Mouse (Mus musculus): Measurements from ENCODE around the gene Tcerg1l. TPM values are rescaled to one million over a fixed set of nuclear protein-coding genes. Genes with fewer than 3 reads are reported as not detected.

The Tcerg1l gene
- total and polyA plus RNA-seq, 3 experiments: not detected

DNA sequence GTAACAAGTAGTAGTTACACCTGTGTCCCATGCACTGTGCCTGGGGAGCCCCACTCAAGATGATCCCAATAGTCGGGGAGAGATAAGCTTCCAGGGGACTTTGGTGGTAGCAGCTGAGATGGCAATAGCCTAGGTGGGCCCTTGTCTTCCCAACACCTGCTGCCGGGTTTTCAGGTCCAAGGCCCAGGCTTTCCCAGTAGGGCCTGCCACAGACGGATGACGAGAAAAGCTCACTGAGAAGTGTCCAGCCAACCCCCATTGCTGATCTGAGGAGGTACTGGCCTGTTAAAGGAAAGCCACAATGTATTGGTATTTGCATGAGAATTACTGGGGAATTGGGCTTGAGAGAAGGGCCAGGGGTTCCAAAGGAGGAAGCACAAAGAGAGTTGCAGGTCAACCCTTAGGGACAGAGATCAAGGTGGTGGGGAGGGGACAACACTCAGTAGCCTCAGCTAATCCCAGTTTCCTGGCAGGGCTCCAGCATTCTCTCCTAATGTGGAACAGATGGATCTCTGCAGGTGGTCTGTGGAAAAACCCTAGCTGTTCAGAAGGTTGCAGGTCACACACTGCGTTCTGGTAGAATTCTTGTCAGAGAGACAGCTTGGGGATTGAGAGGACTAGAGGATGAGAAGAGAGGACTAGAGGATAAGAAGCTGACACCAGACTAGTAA is 129.4 kb downstream of the Tcerg1l start (continued):
- TF ChIP-seq HCFC1 (IDR thresholded peaks at IDR 0.05; ENCODE audit: low read depth, low read length): no peak

- Histone ChIP-seq H3K36me3 (ENCODE audit: control insufficient read depth in 1 of 2, insufficient read depth in 2 of 2, low read length in 2 of 2) (no peaks in the 10 kb centered on the region), H3K9me3 (replicated peaks; ENCODE audit: insufficient read depth, low read length) (no peaks in the 10 kb centered on the region), H3K27ac (ENCODE audit: control insufficient read depth, low read depth, low read length) (no peak overlapping the region), H3K79me2 (ENCODE audit: control insufficient read depth, insufficient read depth, low read length, poor library complexity) (no peaks in the 10 kb centered on the region), H3K27me3 (ENCODE audit: control insufficient read depth in 1 of 2, insufficient read depth in 2 of 2, low read length in 2 of 2) (no peaks in the 10 kb centered on the region; a peak in 1 of 4 replicates), H3K4me1 (ENCODE audit: control insufficient read depth in 1 of 2, insufficient read depth in 2 of 2, low read length in 2 of 2) (no peaks in the 10 kb centered on the region), H3K4me3 (ENCODE audit: control insufficient read depth in 1 of 2, insufficient read depth in 1 of 2, low read depth in 2 of 2, low read length in 2 of 2) (no peak overlapping the region), H3K9ac (ENCODE audit: control insufficient read depth, low read depth, low read length, poor library complexity, severe bottlenecking) (no peak overlapping the region)
- TF ChIP-seq BHLHE40 (IDR thresholded peaks at IDR 0.05; ENCODE audit: borderline replicate concordance, low read depth, low read length) (no peak), CTCF (IDR thresholded peaks at IDR 0.05 in 2 of 3, conservative IDR thresholded peaks at IDR 0.05 in 1 of 3; ENCODE audit: control insufficient read depth in 1 of 3, insufficient read depth in 1 of 3, low read depth in 2 of 3, low read length in 3 of 3, poor library complexity in 1 of 3, severe bottlenecking in 1 of 3) (no peak), HCFC1 (IDR thresholded peaks at IDR 0.05; ENCODE audit: low read depth, low read length) (no peak), ZMIZ1 (IDR thresholded peaks at IDR 0.05; ENCODE audit: low read depth, low read length) (no peak)
- no peak for DNase-seq (ENCODE audit: low read depth, low spot score)
Measured at GRCm38 (mm10) chr7:138248612-138249011, 148.9 kb downstream of the Tcerg1l start.

GRCm38 (mm10) chr7:138248176-138248575 is 149.4 kb downstream of the Tcerg1l start:
- Histone ChIP-seq H3K36me3 (ENCODE audit: control insufficient read depth in 1 of 2, insufficient read depth in 2 of 2, low read length in 2 of 2) (no peaks in the 10 kb centered on the region), H3K9me3 (replicated peaks; ENCODE audit: insufficient read depth, low read length) (no peaks in the 10 kb centered on the region), H3K4me1 (ENCODE audit: control insufficient read depth in 1 of 2, insufficient read depth in 2 of 2, low read length in 2 of 2) (no peaks in the 10 kb centered on the region), H3K79me2 (ENCODE audit: control insufficient read depth, insufficient read depth, low read length, poor library complexity) (no peaks in the 10 kb centered on the region), H3K4me3 (ENCODE audit: control insufficient read depth in 1 of 2, insufficient read depth in 1 of 2, low read depth in 2 of 2, low read length in 2 of 2) (no peak overlapping the region), H3K27ac (ENCODE audit: control insufficient read depth, low read depth, low read length) (no peak overlapping the region), H3K27me3 (ENCODE audit: control insufficient read depth in 1 of 2, insufficient read depth in 2 of 2, low read length in 2 of 2) (no peaks in the 10 kb centered on the region; a peak in 1 of 4 replicates), H3K9ac (ENCODE audit: control insufficient read depth, low read depth, low read length, poor library complexity, severe bottlenecking) (no peak overlapping the region)
- TF ChIP-seq ZC3H11A (IDR thresholded peaks at IDR 0.05; ENCODE audit: low read depth, low read length) (no peak), POLR2A (IDR thresholded peaks at IDR 0.05; ENCODE audit: control insufficient read depth in 1 of 2, insufficient read depth in 1 of 2, low read depth in 1 of 2, low read length in 2 of 2, poor library complexity in 1 of 2) (no peak), USF2 (IDR thresholded peaks at IDR 0.05; ENCODE audit: borderline replicate concordance in 1 of 2, insufficient read depth in 1 of 2, low read depth in 1 of 2, low read length in 2 of 2) (no peak), RAD21 (IDR thresholded peaks at IDR 0.05; ENCODE audit: low read depth, low read length) (no peak), TBP (IDR thresholded peaks at IDR 0.05; ENCODE audit: low read depth, low read length) (no peak), POLR2AphosphoS2 (IDR thresholded peaks at IDR 0.05; ENCODE audit: low read length) (no peak), ZNF384 (IDR thresholded peaks at IDR 0.05; ENCODE audit: low read depth, low read length) (no peak), SIN3A (IDR thresholded peaks at IDR 0.05; ENCODE audit: low read length) (no peak), MAZ (IDR thresholded peaks at IDR 0.05; ENCODE audit: low read depth, low read length) (no peak), ELF1 (IDR thresholded peaks at IDR 0.05; ENCODE audit: low read depth, low read length) (no peak), UBTF (IDR thresholded peaks at IDR 0.05; ENCODE audit: borderline replicate concordance, insufficient read depth, low read depth, low read length) (no peak), BHLHE40 (IDR thresholded peaks at IDR 0.05; ENCODE audit: borderline replicate concordance, low read depth, low read length) (no peak), HCFC1 (IDR thresholded peaks at IDR 0.05; ENCODE audit: low read depth, low read length) (no peak), SMC3 (IDR thresholded peaks at IDR 0.05; ENCODE audit: low read depth, low read length) (no peak)
- DNase-seq (ENCODE audit: low read depth, low spot score): no peak
